Mouse (Mus musculus): ENCODE results near the gene AW822073.
"Not testable (repeated sequence)": the region's sequence is repeated elsewhere in the genome, so short reads cannot be mapped to it uniquely, and the experiment has no call there.

The AW822073 gene

DNA sequence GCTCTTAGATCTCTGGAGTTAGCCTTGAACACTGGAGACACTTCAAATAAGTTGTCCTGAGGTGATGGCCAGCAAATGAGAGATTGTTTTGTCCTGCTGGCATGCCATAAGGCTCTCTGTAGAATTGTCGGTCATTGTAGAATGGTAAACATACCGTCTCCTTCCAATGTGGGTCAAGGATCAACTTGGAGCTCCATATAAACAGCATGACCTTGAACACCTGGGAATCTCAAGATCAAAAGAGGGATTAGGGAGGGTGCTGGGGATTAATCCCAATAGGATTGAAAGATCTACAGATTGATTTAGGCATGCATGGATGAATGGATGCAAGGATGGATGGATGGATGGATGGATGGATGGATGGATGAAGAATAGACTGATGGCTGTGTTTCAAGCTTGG lies 3.2 kb downstream of the AW822073 start:
- DNase-seq (ENCODE audit: extremely low spot score), result not testable (repeated sequence)

DNA sequence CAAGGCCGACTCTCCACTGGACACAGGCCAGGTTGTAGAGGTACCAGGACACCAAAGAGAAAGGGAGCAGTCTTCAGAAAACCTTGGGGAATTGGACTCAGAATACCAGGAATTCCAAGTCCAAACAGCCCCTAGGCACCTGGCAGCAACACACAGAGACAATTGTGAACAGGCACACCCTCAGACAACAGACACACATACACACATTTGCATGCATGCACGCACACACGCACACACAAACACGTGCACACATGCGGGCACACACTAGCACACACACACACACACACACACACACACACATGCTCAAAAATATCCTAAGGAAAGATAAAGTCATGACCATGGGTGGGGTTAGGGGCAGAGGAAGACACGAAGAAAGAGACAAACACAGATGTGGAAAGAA lies 4.0 kb downstream of the AW822073 start:
- no peak for DNase-seq (ENCODE audit: extremely low spot score)

DNA sequence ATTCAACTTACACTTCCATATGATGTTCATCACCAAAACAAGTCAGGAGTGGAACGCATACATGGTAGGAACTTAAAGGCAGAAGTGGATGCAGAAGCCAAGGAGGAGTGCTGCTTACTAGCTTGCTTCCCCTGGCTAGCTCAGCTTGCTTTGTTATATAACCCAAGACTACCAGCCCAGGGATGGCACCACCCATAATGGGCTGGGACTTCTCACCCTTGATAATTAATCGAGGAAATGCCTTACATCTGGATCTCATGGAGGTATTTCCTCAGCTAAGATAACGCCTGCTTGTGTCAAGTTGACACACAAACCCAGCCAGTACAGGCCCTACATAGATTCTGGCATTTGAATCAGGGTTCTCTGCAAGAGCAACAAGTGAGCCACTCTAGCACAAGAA lies 7.4 kb downstream of the AW822073 start:
- DNase-seq (ENCODE audit: extremely low spot score), result no peak

DNA sequence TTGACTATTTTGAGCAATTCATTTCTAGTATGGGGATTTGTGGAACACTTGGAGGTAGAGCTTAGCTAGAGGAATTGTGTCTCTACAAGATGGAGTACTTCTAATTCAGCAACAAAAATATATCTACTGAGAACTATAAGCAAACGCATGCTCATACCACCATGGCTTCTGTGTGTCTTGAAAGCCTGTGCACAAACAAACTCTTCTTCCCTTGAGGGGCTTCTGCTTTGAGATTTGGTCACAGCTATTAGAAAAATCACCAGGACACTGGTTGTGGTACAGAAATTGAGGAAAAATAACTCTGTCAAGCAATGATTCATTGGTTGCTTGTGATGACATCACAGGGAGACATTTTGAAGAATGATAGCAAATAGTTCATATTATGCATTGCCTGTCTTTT lies 9.4 kb downstream of the AW822073 start:
- no peak for DNase-seq (ENCODE audit: extremely low spot score)

DNA sequence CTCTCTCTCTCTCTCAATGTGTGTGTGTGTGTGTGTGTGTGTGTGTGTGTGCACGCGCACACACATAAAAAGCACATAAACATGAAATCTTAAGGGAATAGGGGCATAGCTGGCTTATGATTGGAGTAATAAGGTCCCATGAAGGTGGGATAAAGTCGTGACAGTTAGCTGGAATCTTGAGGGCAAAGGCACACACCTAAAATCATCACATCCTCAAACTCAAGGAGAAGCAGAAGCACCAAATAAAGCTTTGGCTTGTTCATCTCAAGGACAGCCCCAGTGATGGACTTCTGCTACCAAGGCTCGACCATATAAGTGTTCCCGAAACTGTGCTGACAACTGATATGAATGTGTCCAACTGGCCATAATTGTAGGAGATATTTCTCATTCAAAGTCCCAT lies 9.8 kb downstream of the AW822073 start:
- no peak for DNase-seq (ENCODE audit: extremely low spot score)

DNA sequence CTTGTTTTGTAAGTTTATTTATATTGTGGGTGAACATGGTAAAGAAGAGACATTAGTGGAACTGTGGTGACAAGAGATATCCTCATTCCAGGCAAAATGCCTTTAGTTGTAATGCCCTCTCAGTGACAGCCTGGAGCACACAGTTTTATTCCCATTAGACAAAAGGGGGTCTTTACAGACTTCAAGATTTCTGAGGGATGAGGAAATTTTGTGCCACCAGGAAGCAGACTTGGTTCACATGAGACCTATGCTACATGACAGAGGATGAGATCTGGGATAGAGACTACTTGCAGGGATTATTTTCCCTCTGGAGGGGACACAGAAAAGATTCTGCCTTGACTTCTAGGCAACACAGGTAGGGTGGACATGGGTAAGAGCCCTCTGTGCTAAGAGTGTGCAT lies 10.2 kb downstream of the AW822073 start:
- no peak for DNase-seq (ENCODE audit: extremely low spot score)

DNA sequence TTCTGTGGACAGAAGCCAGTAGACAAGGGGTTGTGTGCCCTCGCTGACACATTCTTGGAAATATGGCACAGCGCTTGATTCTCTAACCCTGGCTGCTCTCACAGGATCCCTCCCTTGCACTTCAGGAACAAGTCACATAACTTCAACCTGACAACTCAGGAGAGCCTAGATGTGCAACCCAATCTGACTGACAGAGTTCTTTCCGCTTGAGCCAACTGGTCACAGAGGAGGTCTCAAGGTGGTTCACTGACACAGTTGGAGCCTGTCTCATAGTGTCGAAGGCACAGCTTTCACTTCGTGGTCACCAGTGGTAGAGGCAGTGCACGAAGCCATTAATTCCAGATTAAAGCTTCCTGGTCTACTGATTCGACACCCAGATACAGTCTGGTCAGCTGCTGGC lies 12.5 kb downstream of the AW822073 start:
- no peak for DNase-seq (ENCODE audit: extremely low spot score)

DNA sequence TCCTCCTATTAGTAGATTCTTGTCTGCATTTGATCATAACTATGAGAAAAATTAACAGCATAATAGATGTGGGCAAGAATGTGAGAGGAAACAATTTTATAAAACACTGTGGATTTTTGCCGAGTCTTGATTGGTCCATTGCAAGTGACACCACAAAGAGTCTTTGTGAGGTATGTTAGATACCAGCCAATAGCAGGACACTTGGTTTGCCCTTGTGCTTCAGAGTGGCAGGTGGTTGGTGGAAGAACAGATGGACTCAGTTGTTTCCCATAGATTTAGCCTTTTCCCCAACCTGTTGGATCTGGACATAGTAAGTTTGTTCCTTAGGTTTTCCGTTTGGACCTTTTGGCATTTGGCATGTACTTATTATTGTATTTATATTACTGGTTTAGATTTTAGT lies 13.5 kb downstream of the AW822073 start:
- DNase-seq (ENCODE audit: extremely low spot score), result no peak

DNA sequence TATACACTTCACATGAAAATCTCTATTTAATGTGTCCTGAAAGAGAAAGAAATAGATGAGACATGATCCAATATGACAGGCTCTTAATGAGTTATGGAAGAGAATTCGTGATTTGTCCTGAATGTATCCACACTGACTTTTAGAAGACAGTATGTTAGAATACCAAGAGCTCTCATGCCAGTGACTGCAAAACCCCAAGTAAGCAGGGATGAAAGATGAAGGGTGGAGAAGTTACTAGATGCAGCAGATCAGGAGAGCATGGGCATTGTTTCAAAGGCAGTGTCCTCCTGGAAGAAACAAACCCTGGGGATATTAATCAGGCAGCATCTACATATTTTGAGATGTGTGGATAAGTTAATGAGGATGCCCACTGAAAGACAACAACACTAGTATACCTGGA lies 14.2 kb downstream of the AW822073 start:
- DNase-seq (ENCODE audit: extremely low spot score), result no peak

DNA sequence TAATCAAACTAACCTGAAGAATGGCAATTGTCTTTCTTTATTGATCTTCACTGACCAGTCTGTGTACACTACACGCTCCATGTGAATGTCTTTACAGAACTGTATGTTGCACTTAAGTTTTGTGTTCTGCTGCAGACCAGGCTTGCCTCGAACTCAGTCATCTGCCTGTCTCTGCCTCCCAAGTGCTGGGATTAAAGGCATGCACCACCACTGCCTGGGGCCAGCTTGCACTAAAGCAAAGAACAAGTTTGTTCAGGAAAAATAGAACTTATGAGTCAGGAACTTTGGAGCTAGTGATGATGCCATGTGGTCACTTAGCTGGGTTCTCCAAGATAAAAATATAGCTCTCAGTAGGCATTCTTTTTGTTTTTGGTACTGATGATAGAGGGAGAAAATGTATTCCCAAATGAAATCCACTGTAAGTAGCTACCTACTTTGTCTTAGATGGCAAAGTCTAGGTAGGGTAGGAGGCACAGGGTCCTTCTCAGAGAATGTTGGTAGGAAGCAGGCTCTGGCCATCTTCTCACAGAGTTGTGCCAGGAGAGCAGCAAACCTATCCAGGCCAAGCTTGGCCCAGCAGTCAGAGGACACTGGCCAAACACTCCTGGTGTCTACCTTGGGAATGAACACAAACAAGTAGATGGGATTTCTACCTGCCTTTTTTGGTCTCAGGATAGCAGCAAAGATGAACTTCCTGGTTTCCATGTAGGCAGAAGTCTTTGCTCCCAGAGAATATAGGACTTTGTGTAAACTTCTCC lies 14.8 kb downstream of the AW822073 start:
- no peak for DNase-seq (ENCODE audit: extremely low spot score)

DNA sequence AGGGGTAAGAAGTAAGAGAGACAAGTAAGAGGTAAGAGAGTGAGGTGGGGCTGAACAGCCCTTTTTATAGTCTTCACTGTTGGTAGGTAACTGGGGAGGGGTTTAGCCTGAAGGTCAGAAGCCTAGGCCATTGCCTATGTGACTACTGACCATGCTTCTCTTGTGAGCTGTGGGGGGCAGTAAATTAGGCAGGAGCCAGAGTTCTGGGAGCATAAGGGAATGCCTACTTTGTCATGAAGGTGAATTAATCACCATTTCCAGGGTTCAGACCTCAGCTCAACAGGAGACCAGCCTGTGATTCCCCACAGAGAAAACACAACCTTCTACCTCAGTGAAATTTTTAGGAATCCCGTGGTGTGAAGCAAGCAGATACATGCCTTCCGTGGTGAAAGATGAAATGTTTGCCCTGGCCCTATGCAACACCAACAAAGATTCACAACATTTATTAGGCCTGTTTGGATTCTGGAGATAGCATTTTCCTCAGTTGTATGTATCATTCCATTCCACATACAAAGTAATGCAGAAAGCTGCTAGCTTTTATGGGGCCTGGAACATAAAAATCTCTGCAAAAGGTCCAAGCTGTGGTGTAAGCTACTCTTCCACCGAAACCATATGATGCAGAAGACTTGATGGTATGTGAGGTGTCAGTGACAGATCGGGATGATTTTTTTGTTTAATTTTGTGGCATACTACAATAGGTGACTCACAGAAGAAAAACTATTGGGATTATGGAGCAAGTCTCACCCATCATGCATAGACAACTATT lies 17.9 kb downstream of the AW822073 start:
- no peak for DNase-seq (ENCODE audit: extremely low spot score)

DNA sequence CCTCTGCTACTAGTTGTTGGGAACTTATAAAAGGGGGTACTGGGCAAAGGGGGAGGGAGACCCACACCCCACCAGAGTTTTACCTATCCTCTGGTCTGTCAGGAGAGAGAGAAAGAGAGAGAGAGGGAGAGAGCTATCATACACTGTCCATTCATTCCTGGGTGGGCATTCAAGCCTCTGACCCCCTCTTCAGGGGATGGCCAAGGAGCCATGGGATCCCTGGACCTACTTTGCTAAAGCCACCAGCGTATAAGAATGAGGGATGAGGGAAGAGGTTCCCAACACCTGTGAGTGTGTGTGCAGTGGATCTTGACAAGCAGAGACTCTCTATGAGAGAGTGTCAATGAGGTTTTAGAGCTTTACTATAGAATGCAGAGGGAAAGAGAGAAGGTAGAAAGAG lies 18.7 kb downstream of the AW822073 start:
- DNase-seq (ENCODE audit: extremely low spot score), result no peak

Measured in embryo, embryonic 9.5 days (tissue).